Mouse (Mus musculus) myocyte (in vitro differentiated cells): ENCODE measurements around the gene Etnk2.

ENCODE experiments used
- MYOD1 ChIP-seq, 3 experiments: IDR thresholded peaks; one replicate each; pipeline ENCODE4 v1.6.1; 2011; ENCODE audit warnings: control low read depth in 2 of 3, low read depth in 2 of 3, mild to moderate bottlenecking in 2 of 3, moderate library complexity in 1 of 3; ENCODE audit not compliant: insufficient read length in 2 of 3, control insufficient read depth in 1 of 3
- POLR2A ChIP-seq: IDR thresholded peaks from one replicate; pipeline ENCODE4 v1.6.1; 2011; ENCODE audit warnings: low read depth, mild to moderate bottlenecking, control low read depth, moderate library complexity; ENCODE audit not compliant: insufficient read length
- USF1 ChIP-seq: IDR thresholded peaks from one replicate; pipeline ENCODE4 v1.6.1; 2011; ENCODE audit warnings: low read depth, mild to moderate bottlenecking, control low read depth, moderate library complexity

- TF ChIP-seq USF1 (no peak), MYOD1 (IDR thresholded peaks at IDR 0.05; ENCODE audit: control insufficient read depth in 1 of 3, insufficient read length in 2 of 3, low read depth in 2 of 3) (no peak), POLR2A (no peak)
These were observed 2.4 kb upstream of the Etnk2 start for GRCm38 (mm10) chr1:133361006-133361405.
